Mouse (Mus musculus) kidney, adult 2 months (tissue): ENCODE data around the gene Plxnb2. TPM values are rescaled to one million over a fixed set of nuclear protein-coding genes. Genes with fewer than 3 reads are reported as not detected.
A peak's percentile ranks its signal among the peaks of the same experiment; 100 is the strongest.

Source experiments
- DNase-seq: peaks from one replicate; pipeline ENCODE4 v3.0.0; 2021
- H3K27ac ChIP-seq: fragments of 200-500 bp; 2 replicates; pipeline ENCODE4 v1.5.1; 2012; ENCODE audit warnings: low read depth, low read length, control low read depth, inconsistent platforms; ENCODE audit not compliant: insufficient read depth
- H3K27me3 ChIP-seq: fragments of 200-500 bp; replicated peaks from 2 replicates; pipeline ENCODE4 v1.6.1; 2012; ENCODE audit warnings: mild to moderate bottlenecking, moderate library complexity, low read length, inconsistent platforms; ENCODE audit not compliant: control insufficient read depth, insufficient read depth
- H3K36me3 ChIP-seq: fragments of 200-500 bp; 2 replicates; pipeline ENCODE4 v1.6.1; 2012; ENCODE audit warnings: mild to moderate bottlenecking, moderate library complexity, low read length, inconsistent platforms; ENCODE audit not compliant: control insufficient read depth, insufficient read depth
- H3K4me1 ChIP-seq: fragments of 200-500 bp; 2 replicates; pipeline ENCODE4 v1.6.1; 2011; ENCODE audit warnings: low read length; ENCODE audit not compliant: control insufficient read depth, insufficient read depth
- H3K4me3 ChIP-seq: fragments of 200-500 bp; 2 replicates; pipeline ENCODE4 v1.5.1; 2011; ENCODE audit warnings: mild to moderate bottlenecking, low read depth, low read length, control low read depth; ENCODE audit not compliant: insufficient read depth
- CTCF ChIP-seq: fragments of 200-500 bp; conservative IDR thresholded peaks from 2 replicates; pipeline ENCODE4 v1.5.1; 2011; ENCODE audit warnings: low read depth, mild to moderate bottlenecking, control low read depth, low read length, moderate library complexity, mixed read lengths; ENCODE audit not compliant: insufficient read depth, insufficient read length
- POLR2A ChIP-seq: fragments of 200-500 bp; IDR thresholded peaks from one replicate; pipeline ENCODE4 v1.6.1; 2011; ENCODE audit warnings: low read depth, low read length, control low read depth
- WGBS: fragments of 180-500 bp; shearing (Covaris S2); methylation state at CpG from one replicate; pipeline ENCODE4 v1.1.7; 2018; 5-methylcytosine and 5-hydroxymethylcytosine counted together
- polyA plus RNA-seq: library from polyadenylated mRNA; depleted of rRNA; stranded (reverse); fragments of >200 nt; gene quantifications from 2 replicates; pipeline ENCODE4 v1.2.3, GENCODE M21; 2012

Plxnb2 gene
- polyA plus RNA-seq, 1 experiment = 288 TPM

DNA sequence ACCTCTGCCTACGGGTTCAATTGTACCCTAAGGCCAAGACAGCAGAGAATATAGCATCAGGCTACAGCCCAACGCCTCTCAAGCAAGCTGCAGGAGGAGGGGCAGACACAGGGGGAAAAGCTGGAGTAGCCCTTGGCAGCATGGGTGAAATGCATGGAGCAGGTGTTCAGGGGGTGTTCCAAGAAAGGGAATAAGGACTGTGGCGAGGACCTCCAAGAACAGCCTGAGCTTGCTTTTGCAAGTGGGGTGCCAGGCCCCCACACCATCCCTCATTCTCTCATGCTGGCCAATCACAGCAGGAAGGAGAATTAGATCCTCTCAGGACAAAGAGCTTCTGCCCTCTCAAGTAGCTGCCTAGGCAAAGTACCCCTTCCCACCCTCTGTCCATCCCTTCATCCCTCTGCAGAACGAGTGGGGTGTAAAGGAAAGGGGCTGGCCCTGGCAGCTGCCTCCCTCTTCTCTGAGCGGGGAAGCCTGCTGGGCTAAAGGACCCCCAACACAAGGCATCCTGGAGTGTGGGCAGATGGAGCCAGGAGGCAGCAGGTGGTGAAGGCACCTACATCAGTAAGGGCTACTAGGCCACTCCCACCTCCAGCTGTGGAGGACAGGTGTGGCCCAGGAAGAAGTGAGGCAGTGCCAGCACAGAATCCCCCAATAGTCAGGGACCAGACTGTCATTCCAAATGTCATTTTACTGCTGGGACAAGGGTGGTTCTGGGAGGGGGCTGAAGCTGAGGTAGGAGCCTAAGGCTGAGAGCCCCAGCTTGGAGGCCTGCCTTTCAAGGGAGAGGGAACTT, 3.8 kb upstream of the Plxnb2 start:
- Histone ChIP-seq H3K36me3 (no peaks in the 10 kb centered on the region), H3K27me3 (no peaks in the 10 kb centered on the region), H3K27ac (no peak overlapping the region), H3K4me3 (no peak overlapping the region), H3K4me1 (no peaks in the 10 kb centered on the region)
- DNase-seq = no peak
- TF ChIP-seq POLR2A (no peak), CTCF (no peak)
- WGBS = 91% methylated on average over 5 of the region's 5 CpGs

DNA sequence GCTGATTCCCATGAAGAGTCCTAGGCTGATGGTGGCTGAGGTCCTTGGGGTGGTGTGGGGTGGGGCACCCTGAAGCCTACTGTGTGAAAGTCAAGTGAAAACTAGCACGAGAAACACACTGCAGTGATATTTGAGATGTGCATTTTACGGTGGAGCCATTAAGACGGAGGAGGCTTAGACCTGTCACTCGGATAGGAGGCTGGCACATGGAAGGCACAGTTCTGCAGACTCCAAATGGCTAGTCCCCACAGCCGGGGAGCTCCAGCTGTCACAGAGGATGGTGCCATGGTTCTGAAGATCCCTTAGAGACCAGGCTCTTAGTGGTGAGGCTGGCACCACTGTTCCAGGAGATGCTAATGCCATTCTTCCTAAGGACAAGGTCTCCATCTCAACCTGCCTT, 2.3 kb upstream of the Plxnb2 start:
- H3K4me1 ChIP-seq = peaks cover 9% of the 10 kb centered on the region
- H3K4me3 ChIP-seq = no peak overlapping the region
- no peaks in the 10 kb centered on the region for H3K27me3 ChIP-seq
- H3K36me3 ChIP-seq = no peaks in the 10 kb centered on the region
- H3K27ac ChIP-seq = no peak overlapping the region
- no peak for DNase-seq
- TF ChIP-seq CTCF (no peak), POLR2A (no peak)
- WGBS = 74% methylated on average over 5 of the region's 5 CpGs

DNA sequence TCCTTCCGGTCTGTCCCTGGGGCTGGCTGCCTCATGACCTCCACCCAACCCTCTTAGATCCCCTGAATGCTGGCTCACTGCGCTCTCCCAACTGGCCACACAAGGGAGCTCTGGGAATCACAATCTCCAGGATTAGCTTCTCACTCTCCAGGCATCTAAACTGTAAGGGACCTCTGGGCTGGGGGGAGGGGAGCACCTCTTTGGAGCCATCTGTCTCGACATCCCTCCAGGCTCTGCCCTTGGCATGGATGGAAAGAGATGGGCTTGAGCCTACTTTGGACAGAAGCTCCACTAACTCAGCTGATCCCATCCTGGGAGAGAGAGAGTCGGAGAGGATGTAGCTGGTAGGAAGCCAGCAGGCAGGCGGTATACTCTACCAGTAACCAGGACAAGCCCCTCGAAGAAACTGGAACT, 1.7 kb upstream of the Plxnb2 start:
- WGBS = 34% methylated on average over 6 of the region's 6 CpGs
- Histone ChIP-seq H3K4me3 (no peak overlapping the region), H3K36me3 (no peaks in the 10 kb centered on the region), H3K27ac (no peak overlapping the region), H3K27me3 (no peaks in the 10 kb centered on the region), H3K4me1 (peaks cover 14% of the 10 kb centered on the region)
- peak; percentile 68 for DNase-seq
- TF ChIP-seq POLR2A (no peak), CTCF (0 out of 2 replicates have a peak, but pooled peaks have one; percentile 28)

DNA sequence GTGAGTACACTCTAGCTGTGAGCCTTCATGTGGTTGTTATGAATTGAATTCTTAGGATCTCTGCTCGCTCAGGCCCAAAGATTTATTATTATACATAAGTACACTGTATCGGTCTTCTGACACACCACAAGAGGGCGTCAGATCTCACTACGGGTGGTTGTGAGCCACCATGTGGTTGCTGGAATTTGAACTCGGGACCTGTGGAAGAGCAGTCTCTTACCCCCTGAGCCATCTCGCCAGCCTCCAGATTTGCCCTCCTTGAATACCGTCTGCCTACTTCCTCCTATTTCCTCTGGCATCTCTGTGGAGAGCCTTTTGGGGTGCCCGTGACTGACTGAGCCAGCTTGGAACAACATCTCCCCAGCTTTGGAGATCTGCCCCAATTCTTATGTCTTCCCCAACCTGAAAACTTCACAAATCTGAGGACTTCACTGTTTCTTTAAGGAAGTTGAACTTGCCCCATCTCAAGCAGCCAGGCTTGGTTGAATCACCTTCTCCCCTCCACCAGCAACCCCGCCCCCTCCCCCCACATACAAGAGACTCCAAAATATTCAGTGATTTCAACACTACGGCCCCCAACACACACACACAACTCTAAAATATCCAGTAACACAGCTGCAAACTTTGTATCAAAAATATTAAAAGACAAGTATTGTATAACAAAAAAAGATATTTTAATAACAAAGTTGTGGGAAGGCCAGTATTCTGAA, 1.1 kb upstream of the Plxnb2 start:
- no peaks in the 10 kb centered on the region for H3K27me3 ChIP-seq
- 0 out of 2 replicates have a peak overlapping the region, but pooled peaks have one; percentile 11 for H3K27ac ChIP-seq
- no peak for DNase-seq
- WGBS = 56% methylated on average over 10 of the region's 10 CpGs
- peaks cover 20% of the 10 kb centered on the region for H3K4me1 ChIP-seq
- H3K4me3 ChIP-seq = no peak overlapping the region
- no peaks in the 10 kb centered on the region for H3K36me3 ChIP-seq
- 0 out of 2 replicates have a peak, but pooled peaks have one; percentile 4 for TF ChIP-seq CTCF
- no peak for TF ChIP-seq POLR2A

DNA sequence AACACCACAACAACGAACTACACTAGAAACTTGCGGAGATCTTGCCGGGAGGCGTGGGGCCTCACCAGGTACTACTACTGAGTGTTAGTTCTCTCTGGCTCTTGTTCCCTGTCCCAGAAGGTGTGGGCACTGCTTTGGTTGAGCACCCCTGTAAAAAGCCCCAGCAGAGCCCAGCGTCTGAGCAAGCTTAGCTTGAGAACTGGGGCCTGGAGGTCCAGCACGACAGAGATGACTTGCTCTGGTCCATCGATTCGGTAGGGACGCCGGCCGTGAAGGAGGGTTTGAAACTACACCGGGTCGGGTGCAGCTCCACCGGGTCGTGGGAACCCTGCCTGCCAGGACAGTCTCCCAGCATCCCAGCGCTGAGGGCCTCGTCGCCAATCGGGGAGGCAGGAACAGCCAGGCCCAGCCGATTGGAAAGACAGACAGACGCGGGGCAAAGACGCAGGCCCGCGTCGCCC, 477 bp downstream of the Plxnb2 start:
- H3K4me3 ChIP-seq = peak overlapping the region; percentile 78
- H3K4me1 ChIP-seq = peaks cover 35% of the 10 kb centered on the region
- peak; percentile 49 for DNase-seq
- peak overlapping the region; percentile 81 for H3K27ac ChIP-seq
- WGBS = under 1% methylated on average over 26 of the region's 26 CpGs
- TF ChIP-seq CTCF (no peak), POLR2A (no peak)
- H3K27me3 ChIP-seq = no peaks in the 10 kb centered on the region
- no peaks in the 10 kb centered on the region for H3K36me3 ChIP-seq

DNA sequence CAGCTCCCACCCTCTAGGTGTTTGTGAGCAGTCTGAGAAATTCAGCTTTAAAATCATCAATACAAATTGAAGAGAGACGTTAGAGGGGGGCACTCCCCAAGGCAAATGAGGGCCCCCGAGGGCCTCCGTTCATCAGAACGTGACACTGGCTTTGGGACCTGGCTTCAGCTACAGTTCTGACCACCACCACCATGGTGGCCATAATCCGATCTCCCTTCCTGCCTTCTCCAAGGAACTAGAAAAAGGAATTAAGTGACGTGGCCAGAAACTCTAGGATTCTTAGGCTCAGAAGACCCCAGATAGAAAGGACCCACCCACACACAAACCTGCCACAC, 991 bp downstream of the Plxnb2 start:
- H3K4me3 ChIP-seq = peak overlapping the region; percentile 78
- TF ChIP-seq POLR2A = no peak
- TF ChIP-seq CTCF = no peak
- no peaks in the 10 kb centered on the region for H3K36me3 ChIP-seq
- no peak for DNase-seq
- H3K4me1 ChIP-seq = peaks cover 40% of the 10 kb centered on the region
- WGBS = 2% methylated on average over 6 of the region's 6 CpGs
- peak overlapping the region; percentile 81 for H3K27ac ChIP-seq
- H3K27me3 ChIP-seq = no peaks in the 10 kb centered on the region
